Mouse (Mus musculus): Measurements from ENCODE around the gene Ccdc51. TPM values are rescaled to one million over a fixed set of nuclear protein-coding genes. Genes with fewer than 3 reads are reported as not detected.
"Not testable (repeated sequence)": the region's sequence is repeated elsewhere in the genome, so short reads cannot be mapped to it uniquely, and the experiment has no call there.

Gene Ccdc51
- polyA plus RNA-seq, 1 experiment from 2014 or later, result 11.4 TPM

- no peak overlapping the region for H3K9ac ChIP-seq
- no peaks in the 10 kb centered on the region for H3K27me3 ChIP-seq
- H3K4me1 ChIP-seq (replicated peaks), result 0 out of 2 replicates have a peak, but pooled peaks cover 3% of the 10 kb centered on the region
- no peak overlapping the region for H3K4me2 ChIP-seq
- H3K4me3 ChIP-seq (replicated peaks), result no peak overlapping the region
- WGBS (ENCODE audit: insufficient replicate concordance), result 67% methylated on average over 3 of the region's 3 CpGs
- ATAC-seq (ENCODE audit: insufficient read depth), result no peak
- H3K9me3 ChIP-seq (replicated peaks), result no peaks in the 10 kb centered on the region
- H3K36me3 ChIP-seq (replicated peaks), result no peaks in the 10 kb centered on the region
- no peak overlapping the region for H3K27ac ChIP-seq (replicated peaks)
Observed at GRCm38 (mm10) chr9:109124164-109124563, 41.9 kb downstream of the Ccdc51 start.

GRCm38 (mm10) chr9:109125043-109125442 is 42.8 kb downstream of the Ccdc51 start:
- Histone ChIP-seq H3K4me3 (replicated peaks) (no peak overlapping the region), H3K27ac (replicated peaks) (no peak overlapping the region), H3K9ac (no peak overlapping the region), H3K27me3 (no peaks in the 10 kb centered on the region), H3K4me2 (no peak overlapping the region), H3K4me1 (replicated peaks) (0 out of 2 replicates have a peak, but pooled peaks cover 3% of the 10 kb centered on the region), H3K9me3 (replicated peaks) (no peaks in the 10 kb centered on the region), H3K36me3 (replicated peaks) (no peaks in the 10 kb centered on the region)
- WGBS (ENCODE audit: insufficient replicate concordance), result 35% methylated on average over 2 of the region's 2 CpGs
- ATAC-seq (ENCODE audit: insufficient read depth), result no peak

DNA sequence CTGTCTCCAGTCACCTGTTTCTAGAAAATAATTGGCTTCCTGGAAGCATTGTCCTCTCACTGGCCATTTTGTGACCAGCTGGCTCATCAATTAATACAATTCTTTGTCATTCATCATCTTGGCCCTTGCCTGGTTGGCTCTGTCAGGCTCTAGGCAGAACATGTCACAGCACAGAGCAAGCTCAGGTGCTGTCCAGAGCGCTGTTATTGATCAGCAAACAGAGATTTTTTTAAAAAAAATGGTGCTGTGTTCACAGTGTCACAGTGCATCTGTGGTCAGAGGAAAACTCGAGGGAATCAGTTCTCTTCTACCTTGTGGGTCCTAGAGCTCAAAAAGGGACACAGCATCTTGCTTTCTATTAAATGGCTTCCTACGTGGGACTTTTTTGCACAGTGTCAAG is 43.2 kb downstream of the Ccdc51 start:
- Histone ChIP-seq H3K4me3 (replicated peaks) (no peak overlapping the region), H3K9ac (no peak overlapping the region), H3K9me3 (replicated peaks) (no peaks in the 10 kb centered on the region), H3K36me3 (replicated peaks) (no peaks in the 10 kb centered on the region), H3K4me1 (replicated peaks) (0 out of 2 replicates have a peak, but pooled peaks cover 3% of the 10 kb centered on the region), H3K27ac (replicated peaks) (no peak overlapping the region), H3K27me3 (no peaks in the 10 kb centered on the region), H3K4me2 (no peak overlapping the region)
- no peak for ATAC-seq (ENCODE audit: insufficient read depth)
- WGBS (ENCODE audit: insufficient replicate concordance), result 52% methylated on average over 3 of the region's 3 CpGs

GRCm38 (mm10) chr9:109127076-109127475 is 44.8 kb downstream of the Ccdc51 start:
- Histone ChIP-seq H3K27ac (replicated peaks) (no peak overlapping the region), H3K9me3 (replicated peaks) (no peaks in the 10 kb centered on the region), H3K4me2 (no peak overlapping the region), H3K36me3 (replicated peaks) (no peaks in the 10 kb centered on the region), H3K9ac (no peak overlapping the region), H3K27me3 (no peaks in the 10 kb centered on the region), H3K4me1 (replicated peaks) (0 out of 2 replicates have a peak, but pooled peaks cover 3% of the 10 kb centered on the region), H3K4me3 (replicated peaks) (no peak overlapping the region)
- WGBS (ENCODE audit: insufficient replicate concordance), result 62% methylated on average over 4 of the region's 4 CpGs
- ATAC-seq (ENCODE audit: insufficient read depth), result no peak

DNA sequence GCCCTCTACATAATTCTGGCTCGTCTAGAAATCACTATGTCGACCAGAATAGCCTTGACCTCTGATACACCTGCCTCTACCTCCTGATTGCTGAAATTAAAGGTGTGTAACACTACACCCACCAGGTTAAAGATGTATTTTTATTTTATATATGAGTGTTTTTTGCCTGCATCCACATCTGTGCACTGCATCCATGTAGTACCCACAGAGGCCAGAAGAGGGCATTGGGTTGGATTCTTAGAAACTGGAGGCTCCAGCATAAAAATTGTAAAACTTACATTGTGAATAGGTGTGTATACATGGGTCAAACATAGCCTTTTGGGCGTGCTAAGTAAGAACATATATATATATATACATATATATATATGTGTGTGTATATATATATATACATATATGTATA is 45.9 kb downstream of the Ccdc51 start:
- Histone ChIP-seq H3K27ac (replicated peaks) (no peak overlapping the region), H3K4me1 (replicated peaks) (0 out of 2 replicates have a peak, but pooled peaks cover 3% of the 10 kb centered on the region), H3K9ac (no peak overlapping the region), H3K27me3 (no peaks in the 10 kb centered on the region), H3K36me3 (replicated peaks) (no peaks in the 10 kb centered on the region), H3K9me3 (replicated peaks) (no peaks in the 10 kb centered on the region), H3K4me3 (replicated peaks) (no peak overlapping the region), H3K4me2 (no peak overlapping the region)
- WGBS (ENCODE audit: insufficient replicate concordance), result 28% methylated on average over 3 of the region's 3 CpGs
- ATAC-seq (ENCODE audit: insufficient read depth), result no peak

GRCm38 (mm10) chr9:109130076-109130475 is 47.8 kb downstream of the Ccdc51 start:
- no peak for ATAC-seq (ENCODE audit: insufficient read depth)
- no peak overlapping the region for H3K4me3 ChIP-seq (replicated peaks)
- WGBS (ENCODE audit: insufficient replicate concordance), result 66% methylated on average over 5 of the region's 5 CpGs

DNA sequence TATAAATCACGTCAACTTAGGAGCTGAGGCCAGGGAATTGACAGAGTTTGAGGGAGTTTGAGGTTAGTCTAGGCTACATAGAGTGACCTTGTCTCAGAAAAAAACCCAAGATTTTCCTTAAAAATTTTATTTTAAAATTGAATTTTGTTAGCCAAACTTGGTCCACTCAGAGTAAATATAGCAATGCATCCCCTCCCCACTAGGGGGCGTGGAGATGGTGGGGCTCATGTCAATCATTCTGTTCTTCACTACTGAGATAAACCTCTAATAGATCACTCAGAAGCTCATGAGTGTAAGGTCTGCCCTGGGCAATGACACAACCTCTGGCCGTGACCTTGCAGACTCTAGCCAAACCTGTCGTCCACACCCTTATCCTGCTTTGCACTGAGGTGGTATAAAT is 58.1 kb downstream of the Ccdc51 start:
- not testable (repeated sequence) for H3K4me3 ChIP-seq (replicated peaks); H3K9ac ChIP-seq; H3K4me2 ChIP-seq; H3K27me3 ChIP-seq; H3K9me3 ChIP-seq (replicated peaks); ATAC-seq (ENCODE audit: insufficient read depth); H3K36me3 ChIP-seq (replicated peaks); H3K27ac ChIP-seq (replicated peaks); H3K4me1 ChIP-seq (replicated peaks)
- WGBS (ENCODE audit: insufficient replicate concordance), result 53% methylated on average over 4 of the region's 4 CpGs

More at GRCm38 (mm10) chr9:109130076-109130475, 47.8 kb downstream of the Ccdc51 start:
- H3K4me2 ChIP-seq, result no peak overlapping the region
- H3K27ac ChIP-seq (replicated peaks), result no peak overlapping the region
- H3K27me3 ChIP-seq, result no peaks in the 10 kb centered on the region
- no peaks in the 10 kb centered on the region for H3K9me3 ChIP-seq (replicated peaks)
- H3K4me1 ChIP-seq (replicated peaks), result 0 out of 2 replicates have a peak, but pooled peaks cover 3% of the 10 kb centered on the region
- no peak overlapping the region for H3K9ac ChIP-seq
- no peaks in the 10 kb centered on the region for H3K36me3 ChIP-seq (replicated peaks)

Other genes with a start within 250 kb of the Ccdc51 start
- 6.3 and 6.5 TPM in 2 replicates for gene Slc26a6, start 229.2 kb upstream of the Ccdc51 start, polyA plus RNA-seq (2015; fragmentation: Nextera tagmentation; extraction: Ambion mirVana)
- not detected in 2 replicates for gene Tmem89, start 167.9 kb upstream of the Ccdc51 start, polyA plus RNA-seq (2015; fragmentation: Nextera tagmentation; extraction: Ambion mirVana)
- gene Uqcrc1, start 145.9 kb upstream of the Ccdc51 start, polyA plus RNA-seq (2015; fragmentation: Nextera tagmentation; extraction: Ambion mirVana), result 316 and 353 TPM in 2 replicates
- gene Col7a1, start 128.9 kb upstream of the Ccdc51 start, polyA plus RNA-seq (2015; fragmentation: Nextera tagmentation; extraction: Ambion mirVana), result 0.33 and 0.60 TPM in 2 replicates
- gene Ucn2, start 96.5 kb upstream of the Ccdc51 start, polyA plus RNA-seq (2015; fragmentation: Nextera tagmentation; extraction: Ambion mirVana), result 0.07 TPM in 1 of 2 replicates, not detected in the other
- gene Pfkfb4, start 90.7 kb upstream of the Ccdc51 start, polyA plus RNA-seq (2015; fragmentation: Nextera tagmentation; extraction: Ambion mirVana), result 3.9 and 4.5 TPM in 2 replicates
- gene Shisa5, start 43.9 kb upstream of the Ccdc51 start, polyA plus RNA-seq (2015; fragmentation: Nextera tagmentation; extraction: Ambion mirVana), result 23.1 and 23.6 TPM in 2 replicates
- 8.6 and 9.8 TPM in 2 replicates for gene Trex1, start 22.8 kb upstream of the Ccdc51 start, polyA plus RNA-seq (2015; fragmentation: Nextera tagmentation; extraction: Ambion mirVana)
- 9.2 and 12.6 TPM in 2 replicates for gene Atrip, start 8.4 kb upstream of the Ccdc51 start, polyA plus RNA-seq (2015; fragmentation: Nextera tagmentation; extraction: Ambion mirVana)
- 249 and 328 TPM in 2 replicates for gene Tma7, start 94 bp downstream of the Ccdc51 start, polyA plus RNA-seq (2015; fragmentation: Nextera tagmentation; extraction: Ambion mirVana)
- gene Plxnb1, start 12.9 kb downstream of the Ccdc51 start, polyA plus RNA-seq (2015; fragmentation: Nextera tagmentation; extraction: Ambion mirVana), result 3.5 and 5.8 TPM in 2 replicates
- 0.05 TPM in 1 of 2 replicates, not detected in the other for gene Fbxw21, start 79.5 kb downstream of the Ccdc51 start, polyA plus RNA-seq (2015; fragmentation: Nextera tagmentation; extraction: Ambion mirVana)
- gene Fbxw13, start 113.5 kb downstream of the Ccdc51 start, polyA plus RNA-seq (2015; fragmentation: Nextera tagmentation; extraction: Ambion mirVana), result not detected in 2 replicates
- gene Fbxw20, start 152.3 kb downstream of the Ccdc51 start, polyA plus RNA-seq (2015; fragmentation: Nextera tagmentation; extraction: Ambion mirVana), result not detected in 2 replicates
- gene Fbxw14, start 205.2 kb downstream of the Ccdc51 start, polyA plus RNA-seq (2015; fragmentation: Nextera tagmentation; extraction: Ambion mirVana), result not detected in 2 replicates

Data from liver, embryonic 15.5 days (tissue).